Mouse (Mus musculus): ENCODE measurements at regions not wholly inside any gene's neighbourhood (a gene's known extent, or its start where the extent isn't known, plus 50 kb on each side); places are given as distances from the start of the nearest gene placed in this dataset.

DNA sequence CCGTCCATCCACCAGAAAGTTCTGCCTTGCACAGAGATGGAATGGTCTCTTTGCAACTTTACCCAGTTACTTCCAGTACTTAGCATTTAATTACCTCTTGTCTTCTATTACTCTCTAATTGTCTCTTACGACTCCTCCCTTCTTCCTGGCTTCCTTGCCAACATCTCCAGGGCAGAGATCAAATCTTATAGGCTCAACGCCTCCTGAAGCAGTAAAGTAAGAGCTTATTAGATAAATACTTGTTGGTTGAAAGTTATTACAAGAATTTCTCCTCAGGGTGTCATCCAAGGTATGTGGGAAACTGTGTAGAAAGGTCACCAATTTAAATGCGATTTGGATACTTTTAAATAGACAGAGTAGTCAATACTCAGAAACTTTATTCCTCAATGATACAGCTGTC is 528.8 kb downstream of the 1810013L24Rik start:
- Histone ChIP-seq H3K4me1 (ENCODE audit: control insufficient read depth in 1 of 2, insufficient read depth in 2 of 2) (no peaks in the 10 kb centered on the region), H3K4me2 (ENCODE audit: insufficient read depth, low read depth, poor library complexity, severe bottlenecking) (no peak overlapping the region), H3K79me2 (replicated peaks; ENCODE audit: control insufficient read depth, extremely low read depth, insufficient read depth, poor library complexity, severe bottlenecking) (no peaks in the 10 kb centered on the region), H3K4me3 (replicated peaks in 1 of 3; ENCODE audit: low read depth in 2 of 3, low read length in 2 of 3, poor library complexity in 1 of 3) (no peak overlapping the region), H3K9ac (ENCODE audit: insufficient read depth, low read depth) (no peak overlapping the region), H3K36me3 (replicated peaks in 1 of 2; ENCODE audit: control insufficient read depth in 1 of 2, insufficient read depth in 1 of 2, low read length in 1 of 2) (no peaks in the 10 kb centered on the region), H3K27me3 (replicated peaks) (no peaks in the 10 kb centered on the region), H3K9me3 (replicated peaks; ENCODE audit: low read length) (no peaks in the 10 kb centered on the region), H3K27ac (ENCODE audit: insufficient read depth, low read depth) (no peak overlapping the region)
- no peak for DNase-seq (ENCODE audit: extremely low read depth)
- in situ Hi-C loops (cut with MboI; ENCODE audit: low pct_ligation_motif_present, low pct_unique_long_range_greater_than_20kb, low sequenced_read_pairs) (no loop called here), dilution Hi-C loops (cut with MboI; ENCODE audit: extremely low pct_ligation_motif_present, extremely low pct_unique_long_range_greater_than_20kb, low sequenced_read_pairs) (no loop called here)
- TF ChIP-seq PAX5 (IDR thresholded peaks at IDR 0.05; ENCODE audit: low read length) (no peak), HCFC1 (IDR thresholded peaks at IDR 0.05; ENCODE audit: low read depth, low read length) (no peak), BHLHE40 (IDR thresholded peaks at IDR 0.05; ENCODE audit: low read depth, low read length) (no peak), NELFE (IDR thresholded peaks at IDR 0.05; ENCODE audit: low read depth, low read length) (no peak), EP300 (IDR thresholded peaks at IDR 0.05; ENCODE audit: low read length) (no peak), CHD2 (IDR thresholded peaks at IDR 0.05; ENCODE audit: low read length) (no peak)

DNA sequence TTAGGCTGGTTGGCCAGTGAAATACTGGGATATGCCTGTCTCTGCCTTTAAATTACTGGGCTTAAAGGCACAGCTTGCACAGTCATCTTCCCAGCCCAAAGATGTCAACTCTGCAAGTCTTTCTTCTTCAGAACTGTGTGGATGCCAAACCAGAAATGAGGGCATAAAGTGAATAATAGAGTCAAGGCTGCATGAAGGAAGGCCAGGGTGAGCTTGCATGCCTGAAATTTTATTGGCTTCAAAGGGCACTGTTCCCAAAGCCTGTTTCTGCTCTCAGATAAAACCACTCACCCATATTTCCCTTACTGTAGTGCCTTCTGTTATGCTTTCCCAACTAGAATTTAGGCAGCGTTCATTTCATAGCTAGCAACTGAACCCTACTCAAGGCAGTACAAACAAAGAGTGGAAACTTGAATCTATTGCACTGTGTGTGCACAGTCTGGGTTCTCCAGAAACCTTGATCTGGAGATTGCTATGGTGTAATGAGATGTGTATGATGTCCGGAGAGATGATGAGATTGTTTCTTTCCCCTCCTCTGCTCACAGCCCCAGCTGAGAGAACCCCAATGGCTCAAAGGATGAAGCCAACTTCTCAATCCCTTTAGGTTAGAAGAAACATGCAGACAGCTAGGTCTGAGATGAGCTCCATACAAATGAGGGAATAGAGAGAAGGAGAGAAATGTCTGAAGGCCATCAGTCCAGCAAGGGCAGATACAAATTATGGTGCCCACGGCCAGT is 529.7 kb downstream of the 1810013L24Rik start:
- no peaks in the 10 kb centered on the region for H3K79me2 ChIP-seq (replicated peaks; ENCODE audit: control insufficient read depth, extremely low read depth, insufficient read depth, poor library complexity, severe bottlenecking)
- no peak overlapping the region for H3K4me2 ChIP-seq (ENCODE audit: insufficient read depth, low read depth, poor library complexity, severe bottlenecking)
- in situ Hi-C loops (cut with MboI; ENCODE audit: low pct_ligation_motif_present, low pct_unique_long_range_greater_than_20kb, low sequenced_read_pairs) (no loop called here), dilution Hi-C loops (cut with MboI; ENCODE audit: extremely low pct_ligation_motif_present, extremely low pct_unique_long_range_greater_than_20kb, low sequenced_read_pairs) (no loop called here)
- no peaks in the 10 kb centered on the region for H3K9me3 ChIP-seq (replicated peaks; ENCODE audit: low read length)
- no peak overlapping the region for H3K27ac ChIP-seq (ENCODE audit: insufficient read depth, low read depth)
- no peaks in the 10 kb centered on the region for H3K27me3 ChIP-seq (replicated peaks)
- H3K4me3 ChIP-seq (replicated peaks in 1 of 3; ENCODE audit: low read depth in 2 of 3, low read length in 2 of 3, poor library complexity in 1 of 3): no peak overlapping the region
- H3K9ac ChIP-seq (ENCODE audit: insufficient read depth, low read depth): no peak overlapping the region
- no peaks in the 10 kb centered on the region for H3K36me3 ChIP-seq (replicated peaks in 1 of 2; ENCODE audit: control insufficient read depth in 1 of 2, insufficient read depth in 1 of 2, low read length in 1 of 2)
- TF ChIP-seq RAD21 (IDR thresholded peaks at IDR 0.05; ENCODE audit: low read depth, low read length) (no peak), PAX5 (IDR thresholded peaks at IDR 0.05; ENCODE audit: low read length) (no peak), ETS1 (conservative IDR thresholded peaks at IDR 0.05; ENCODE audit: low read depth, low read length) (no peak), ZNF384 (IDR thresholded peaks at IDR 0.05; ENCODE audit: low read depth, low read length) (no peak), TCF12 (IDR thresholded peaks at IDR 0.05; ENCODE audit: low read depth, low read length) (no peak), ZC3H11A (IDR thresholded peaks at IDR 0.05; ENCODE audit: low read depth, low read length) (no peak), USF2 (conservative IDR thresholded peaks at IDR 0.05; ENCODE audit: low read depth, low read length) (no peak), UBTF (IDR thresholded peaks at IDR 0.05; ENCODE audit: low read depth, low read length) (no peak), EP300 (IDR thresholded peaks at IDR 0.05; ENCODE audit: low read length) (no peak), BHLHE40 (IDR thresholded peaks at IDR 0.05; ENCODE audit: low read depth, low read length) (no peak)
- DNase-seq (ENCODE audit: extremely low read depth): no peak
- H3K4me1 ChIP-seq (ENCODE audit: control insufficient read depth in 1 of 2, insufficient read depth in 2 of 2): no peaks in the 10 kb centered on the region

Measured in CH12.LX (cell line).